Mouse (Mus musculus) megakaryocyte, embryonic 14.5 days (primary cell): ENCODE measurements around the gene Sncb.

Experiments used
- FLI1 ChIP-seq: IDR thresholded peaks from 2 replicates; pipeline ENCODE4 v1.6.1; 2012; ENCODE audit warnings: low read length, inconsistent platforms, mixed read lengths
- GATA1 ChIP-seq: IDR thresholded peaks from 3 replicates; pipeline ENCODE4 v1.6.1; 2012; ENCODE audit warnings: mixed read lengths, low read length, inconsistent platforms, borderline replicate concordance

DNA sequence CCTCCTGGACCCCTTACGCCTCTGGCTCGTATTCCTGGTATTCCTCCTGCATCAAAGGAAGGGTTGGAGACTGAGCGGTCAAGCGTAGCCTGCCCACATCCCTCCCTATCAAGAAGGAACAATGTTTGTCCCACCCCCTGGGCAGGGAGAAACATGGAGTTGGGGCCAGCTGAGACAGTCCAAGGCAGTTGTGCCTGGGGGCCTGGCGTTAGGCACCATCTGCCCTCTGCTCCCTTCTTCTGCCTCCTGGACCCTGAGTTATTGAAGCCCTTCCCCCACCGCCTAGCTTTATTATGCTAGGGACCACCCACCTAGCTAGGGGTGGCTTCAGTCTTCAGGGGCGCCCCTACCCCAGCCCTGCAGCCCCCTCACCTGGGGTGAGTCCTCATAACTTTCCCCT is 6.9 kb downstream of the Sncb start:
- TF ChIP-seq GATA1 (no peak), FLI1 (no peak)
